Mouse (Mus musculus): ENCODE results near the gene Hhatl.

DNA sequence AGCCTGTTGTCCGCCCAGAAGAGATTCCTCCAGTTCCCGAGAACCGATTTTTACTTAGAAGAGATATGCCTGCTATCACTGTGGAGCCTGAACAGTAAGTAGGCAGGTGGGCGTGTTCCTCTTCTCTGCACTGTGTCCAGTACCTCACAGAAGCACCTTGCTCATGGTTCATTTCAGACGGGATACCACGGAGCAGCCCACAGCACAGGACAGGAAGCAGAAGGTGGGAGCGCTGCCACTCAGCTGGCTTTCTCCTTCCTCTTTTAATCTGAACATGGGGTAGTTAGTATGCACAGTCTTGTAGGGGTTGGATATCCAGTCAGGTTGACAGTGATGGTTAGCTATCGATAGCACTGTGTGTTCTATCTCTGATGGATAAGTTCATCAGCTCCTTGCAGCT lies 48.3 kb downstream of the Hhatl start:
- TF ChIP-seq POLR2A (IDR thresholded peaks at IDR 0.05; ENCODE audit: low read depth, low read length) (no peak), CTCF (IDR thresholded peaks at IDR 0.05; ENCODE audit: borderline replicate concordance, insufficient read depth, low read length) (no peak)

All from embryonic fibroblast, embryonic 13.5 days (primary cell).